Mouse (Mus musculus): ENCODE results near the gene Fam193b. TPM values are rescaled to one million over a fixed set of nuclear protein-coding genes. Genes with fewer than 3 reads are reported as not detected.

Fam193b gene
- polyA plus RNA-seq, 1 experiment from 2014 or later: 8.7 TPM

GRCm38 (mm10) chr13:55567001-55567400 is 3.9 kb downstream of the Fam193b start:
- whole genome bisulfite sequencing (ENCODE audit: insufficient replicate concordance): 80% methylated on average over 6 of the region's 6 CpGs
- Histone ChIP-seq H3K27ac (ENCODE audit: low read length) (no peak overlapping the region), H3K9me3 (replicated peaks; ENCODE audit: control insufficient read depth, low read length) (no peaks in the 10 kb centered on the region), H3K4me1 (ENCODE audit: control insufficient read depth, low read depth, low read length) (peaks cover 17% of the 10 kb centered on the region), H3K9ac (ENCODE audit: low read depth, low read length) (no peak overlapping the region), H3K27me3 (ENCODE audit: control insufficient read depth, insufficient read depth, low read depth, low read length) (no peaks in the 10 kb centered on the region), H3K4me2 (ENCODE audit: low read depth, low read length) (no peak overlapping the region), H3K36me3 (ENCODE audit: control insufficient read depth, insufficient read depth) (no peaks in the 10 kb centered on the region; the same call in 1 of the 2 replicates), H3K4me3 (ENCODE audit: low read depth, low read length) (no peak overlapping the region)
- no peak for ATAC-seq (ENCODE audit: low read depth)

GRCm38 (mm10) chr13:55563266-55563879 is 7.5 kb downstream of the Fam193b start:
- H3K9me3 ChIP-seq (replicated peaks; ENCODE audit: control insufficient read depth, low read length): no peaks in the 10 kb centered on the region
- no peak overlapping the region for H3K4me3 ChIP-seq (ENCODE audit: low read depth, low read length)
- H3K27me3 ChIP-seq (ENCODE audit: control insufficient read depth, insufficient read depth, low read depth, low read length): no peaks in the 10 kb centered on the region
- H3K36me3 ChIP-seq (ENCODE audit: control insufficient read depth, insufficient read depth): no peaks in the 10 kb centered on the region; the same call in 1 of the 2 replicates
- H3K4me2 ChIP-seq (ENCODE audit: low read depth, low read length): no peak overlapping the region
- no peak overlapping the region for H3K9ac ChIP-seq (ENCODE audit: low read depth, low read length)
- H3K27ac ChIP-seq (ENCODE audit: low read length): no peak overlapping the region
- no peak for ATAC-seq (ENCODE audit: low read depth)
- WGBS (ENCODE audit: insufficient replicate concordance): 78% methylated on average over 7 of the region's 7 CpGs
- no peaks in the 10 kb centered on the region for H3K4me1 ChIP-seq (ENCODE audit: control insufficient read depth, low read depth, low read length)

- no peak overlapping the region for H3K9ac ChIP-seq (ENCODE audit: low read depth, low read length)
- ATAC-seq (ENCODE audit: low read depth): no peak
- no peaks in the 10 kb centered on the region for H3K27me3 ChIP-seq (ENCODE audit: control insufficient read depth, insufficient read depth, low read depth, low read length)
- H3K27ac ChIP-seq (ENCODE audit: low read length): no peak overlapping the region
- H3K4me3 ChIP-seq (ENCODE audit: low read depth, low read length): no peak overlapping the region
- H3K4me2 ChIP-seq (ENCODE audit: low read depth, low read length): no peak overlapping the region
- WGBS (ENCODE audit: insufficient replicate concordance): 79% methylated on average over 6 of the region's 6 CpGs
- no peaks in the 10 kb centered on the region for H3K9me3 ChIP-seq (replicated peaks; ENCODE audit: control insufficient read depth, low read length)
- peaks cover 11% of the 10 kb centered on the region for H3K36me3 ChIP-seq (ENCODE audit: control insufficient read depth, insufficient read depth)
- H3K4me1 ChIP-seq (ENCODE audit: control insufficient read depth, low read depth, low read length): no peaks in the 10 kb centered on the region
Observed at GRCm38 (mm10) chr13:55557499-55557898, 13.4 kb downstream of the Fam193b start.

GRCm38 (mm10) chr13:55555921-55556320 is 15.0 kb downstream of the Fam193b start:
- WGBS (ENCODE audit: insufficient replicate concordance): 82% methylated on average over 9 of the region's 9 CpGs

GRCm38 (mm10) chr13:55549061-55549460 is 21.9 kb downstream of the Fam193b start:
- ATAC-seq (ENCODE audit: low read depth): no peak
- H3K4me2 ChIP-seq (ENCODE audit: low read depth, low read length): no peak overlapping the region
- 84% methylated on average over 15 of the region's 15 CpGs for WGBS (ENCODE audit: insufficient replicate concordance)
- no peak overlapping the region for H3K4me3 ChIP-seq (ENCODE audit: low read depth, low read length)
- H3K9me3 ChIP-seq (replicated peaks; ENCODE audit: control insufficient read depth, low read length): no peaks in the 10 kb centered on the region
- H3K27me3 ChIP-seq (ENCODE audit: control insufficient read depth, insufficient read depth, low read depth, low read length): no peaks in the 10 kb centered on the region
- no peak overlapping the region for H3K9ac ChIP-seq (ENCODE audit: low read depth, low read length)
- H3K36me3 ChIP-seq (ENCODE audit: control insufficient read depth, insufficient read depth): peaks cover 5% of the 10 kb centered on the region
- no peak overlapping the region for H3K27ac ChIP-seq (ENCODE audit: low read length)
- H3K4me1 ChIP-seq (ENCODE audit: control insufficient read depth, low read depth, low read length): peaks cover 13% of the 10 kb centered on the region

More at GRCm38 (mm10) chr13:55555921-55556320, 15.0 kb downstream of the Fam193b start:
- Histone ChIP-seq H3K9me3 (replicated peaks; ENCODE audit: control insufficient read depth, low read length) (no peaks in the 10 kb centered on the region), H3K4me1 (ENCODE audit: control insufficient read depth, low read depth, low read length) (no peaks in the 10 kb centered on the region), H3K27ac (ENCODE audit: low read length) (no peak overlapping the region), H3K4me3 (ENCODE audit: low read depth, low read length) (no peak overlapping the region), H3K27me3 (ENCODE audit: control insufficient read depth, insufficient read depth, low read depth, low read length) (no peaks in the 10 kb centered on the region), H3K9ac (ENCODE audit: low read depth, low read length) (no peak overlapping the region), H3K36me3 (ENCODE audit: control insufficient read depth, insufficient read depth) (peaks cover 11% of the 10 kb centered on the region), H3K4me2 (ENCODE audit: low read depth, low read length) (no peak overlapping the region)
- ATAC-seq (ENCODE audit: low read depth): no peak

- Histone ChIP-seq H3K36me3 (ENCODE audit: control insufficient read depth, insufficient read depth) (peaks cover 5% of the 10 kb centered on the region), H3K4me1 (ENCODE audit: control insufficient read depth, low read depth, low read length) (peaks cover 13% of the 10 kb centered on the region), H3K9ac (ENCODE audit: low read depth, low read length) (no peak overlapping the region)
Observed at GRCm38 (mm10) chr13:55548426-55548825, 22.5 kb downstream of the Fam193b start.

GRCm38 (mm10) chr13:55547916-55548315 is 23.0 kb downstream of the Fam193b start:
- Histone ChIP-seq H3K4me2 (ENCODE audit: low read depth, low read length) (no peak overlapping the region), H3K4me3 (ENCODE audit: low read depth, low read length) (no peak overlapping the region), H3K36me3 (ENCODE audit: control insufficient read depth, insufficient read depth) (peaks cover 6% of the 10 kb centered on the region), H3K27me3 (ENCODE audit: control insufficient read depth, insufficient read depth, low read depth, low read length) (no peaks in the 10 kb centered on the region), H3K27ac (ENCODE audit: low read length) (no peak overlapping the region), H3K9ac (ENCODE audit: low read depth, low read length) (no peak overlapping the region), H3K9me3 (replicated peaks; ENCODE audit: control insufficient read depth, low read length) (no peaks in the 10 kb centered on the region), H3K4me1 (ENCODE audit: control insufficient read depth, low read depth, low read length) (peaks cover 13% of the 10 kb centered on the region)
- WGBS (ENCODE audit: insufficient replicate concordance): 86% methylated on average over 2 of the region's 2 CpGs
- no peak for ATAC-seq (ENCODE audit: low read depth)

More at GRCm38 (mm10) chr13:55548426-55548825, 22.5 kb downstream of the Fam193b start:
- Histone ChIP-seq H3K4me2 (ENCODE audit: low read depth, low read length) (no peak overlapping the region), H3K4me3 (ENCODE audit: low read depth, low read length) (no peak overlapping the region), H3K27ac (ENCODE audit: low read length) (no peak overlapping the region), H3K27me3 (ENCODE audit: control insufficient read depth, insufficient read depth, low read depth, low read length) (no peaks in the 10 kb centered on the region), H3K9me3 (replicated peaks; ENCODE audit: control insufficient read depth, low read length) (no peaks in the 10 kb centered on the region)
- ATAC-seq (ENCODE audit: low read depth): no peak
- WGBS (ENCODE audit: insufficient replicate concordance): 75% methylated on average over 5 of the region's 5 CpGs

GRCm38 (mm10) chr13:55544792-55545191 is 26.1 kb downstream of the Fam193b start:
- Histone ChIP-seq H3K4me1 (ENCODE audit: control insufficient read depth, low read depth, low read length) (peaks cover 21% of the 10 kb centered on the region), H3K9ac (ENCODE audit: low read depth, low read length) (no peak overlapping the region), H3K9me3 (replicated peaks; ENCODE audit: control insufficient read depth, low read length) (no peaks in the 10 kb centered on the region), H3K27me3 (ENCODE audit: control insufficient read depth, insufficient read depth, low read depth, low read length) (no peaks in the 10 kb centered on the region), H3K27ac (ENCODE audit: low read length) (no peak overlapping the region), H3K4me3 (ENCODE audit: low read depth, low read length) (no peak overlapping the region), H3K4me2 (ENCODE audit: low read depth, low read length) (no peak overlapping the region), H3K36me3 (ENCODE audit: control insufficient read depth, insufficient read depth) (peaks cover 14% of the 10 kb centered on the region)
- peak; percentile 89 for ATAC-seq (ENCODE audit: low read depth)
- WGBS (ENCODE audit: insufficient replicate concordance): 28% methylated on average over 6 of the region's 6 CpGs

- no peak for ATAC-seq (ENCODE audit: low read depth)
- H3K4me1 ChIP-seq (ENCODE audit: control insufficient read depth, low read depth, low read length): peaks cover 21% of the 10 kb centered on the region
- no peak overlapping the region for H3K4me2 ChIP-seq (ENCODE audit: low read depth, low read length)
- H3K9me3 ChIP-seq (replicated peaks; ENCODE audit: control insufficient read depth, low read length): no peaks in the 10 kb centered on the region
- peaks cover 11% of the 10 kb centered on the region for H3K36me3 ChIP-seq (ENCODE audit: control insufficient read depth, insufficient read depth)
- H3K9ac ChIP-seq (ENCODE audit: low read depth, low read length): no peak overlapping the region
- no peaks in the 10 kb centered on the region for H3K27me3 ChIP-seq (ENCODE audit: control insufficient read depth, insufficient read depth, low read depth, low read length)
- no peak overlapping the region for H3K4me3 ChIP-seq (ENCODE audit: low read depth, low read length)
- WGBS (ENCODE audit: insufficient replicate concordance): 77% methylated on average over 8 of the region's 8 CpGs
- no peak overlapping the region for H3K27ac ChIP-seq (ENCODE audit: low read length)
Observed at GRCm38 (mm10) chr13:55543447-55543846, 27.5 kb downstream of the Fam193b start.
